Mouse (Mus musculus) heart, adult 2 months (tissue): ENCODE data around the gene Map2k6. TPM values are rescaled to one million over a fixed set of nuclear protein-coding genes. Genes with fewer than 3 reads are reported as not detected.

ENCODE experiments used
- DNase-seq, 2 experiments: peaks; one replicate each; pipeline ENCODE4 v3.0.0; 2021
- H3K27ac ChIP-seq: fragments of 200-600 bp; 2 replicates; pipeline ENCODE4 v1.8.1; 2022
- H3K27me3 ChIP-seq: fragments of 200-500 bp; 2 replicates; pipeline ENCODE4 v1.6.1; 2012; ENCODE audit warnings: mild to moderate bottlenecking, low read length, inconsistent platforms, mixed read lengths; ENCODE audit not compliant: control insufficient read depth, insufficient read depth
- H3K36me3 ChIP-seq: fragments of 200-500 bp; 2 replicates; pipeline ENCODE4 v1.6.1; 2012; ENCODE audit warnings: low read length, inconsistent platforms; ENCODE audit not compliant: control insufficient read depth, insufficient read depth
- H3K4me1 ChIP-seq: fragments of 200-500 bp; 2 replicates; pipeline ENCODE4 v1.6.1; 2011; ENCODE audit warnings: low read length; ENCODE audit not compliant: control insufficient read depth, insufficient read depth
- H3K4me3 ChIP-seq: fragments of 200-600 bp; 2 replicates; pipeline ENCODE4 v1.8.1; 2022
- H3K79me2 ChIP-seq: fragments of 200-500 bp; replicated peaks from 2 replicates; pipeline ENCODE4 v1.6.1; 2012; ENCODE audit warnings: mild to moderate bottlenecking, inconsistent platforms, low read length, moderate library complexity, mixed read lengths; ENCODE audit not compliant: control insufficient read depth, insufficient read depth
- H3K9ac ChIP-seq: fragments of 200-500 bp; 2 replicates; pipeline ENCODE4 v1.6.1; 2012; ENCODE audit warnings: low read depth, mild to moderate bottlenecking, control low read depth, inconsistent platforms, low read length, mixed read lengths
- CTCF ChIP-seq: fragments of 200-600 bp; IDR thresholded peaks from 2 replicates; pipeline ENCODE4 v1.8.1; 2022; ENCODE audit warnings: antibody characterized with exemption, mild to moderate bottlenecking, moderate library complexity
- EP300 ChIP-seq: fragments of 200-500 bp; IDR thresholded peaks from 2 replicates; pipeline ENCODE4 v1.6.1; 2011; ENCODE audit warnings: low read depth, low read length, control low read depth; ENCODE audit not compliant: insufficient read depth
- POLR2A ChIP-seq: fragments of 200-500 bp; IDR thresholded peaks from 2 replicates; pipeline ENCODE4 v1.6.1; 2011; ENCODE audit warnings: mild to moderate bottlenecking, low read depth, low read length, control low read depth; ENCODE audit not compliant: insufficient read depth
- WGBS: fragments of 180-500 bp; shearing (Covaris S2); methylation state at CpG from one replicate; pipeline ENCODE4 v1.1.7; 2018; 5-methylcytosine and 5-hydroxymethylcytosine counted together
- intact Hi-C: fragments of 180-260 bp; cut with DNase I; formaldehyde crosslinking; loops from one replicate; pipeline ENCODE4 v1.15.1; 2025
- polyA plus RNA-seq: library from polyadenylated mRNA; depleted of rRNA; stranded (reverse); fragments of >200 nt; gene quantifications from 2 replicates; pipeline ENCODE4 v1.2.3, GENCODE M21; 2012
- total RNA-seq, 2 experiments: library from RNA; stranded (reverse); gene quantifications; 2 replicates each; pipeline ENCODE4 v1.2.3; 2021

The Map2k6 gene
- total and polyA plus RNA-seq, 3 experiments, result 3.8 to 4.1 (median 3.8) TPM

DNA sequence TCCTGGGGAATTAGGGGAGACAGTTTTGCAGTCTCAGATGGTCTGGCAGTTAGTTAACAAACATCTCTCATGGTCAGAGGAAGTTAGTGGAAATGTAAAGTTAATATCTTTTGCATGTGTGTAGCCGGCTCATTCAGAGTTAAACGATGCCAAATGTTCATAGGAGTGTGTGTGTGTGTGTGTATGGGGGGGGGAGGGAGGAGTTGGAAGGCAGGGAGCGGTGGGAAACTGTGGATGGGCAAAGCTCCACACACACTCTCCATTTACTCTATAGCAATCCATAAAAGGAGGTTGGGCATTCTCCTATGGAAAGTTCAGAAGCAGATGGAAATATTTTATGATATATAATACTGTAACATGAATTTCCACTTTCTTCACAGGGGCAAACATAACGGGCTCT is 135.9 kb downstream of the Map2k6 start:
- H3K27me3 ChIP-seq, result no peaks in the 10 kb centered on the region
- no peak overlapping the region for H3K27ac ChIP-seq
- 42% methylated on average over 4 of the region's 4 CpGs for WGBS
- intact Hi-C loops, result loop anchor here (5.0 kb wide), 2 partner anchors 912 to 987 kb away; no protein-coding TSS in a partner anchor
- H3K4me1 ChIP-seq, result peaks cover 4% of the 10 kb centered on the region
- H3K36me3 ChIP-seq, result no peaks in the 10 kb centered on the region
- H3K79me2 ChIP-seq, result no peaks in the 10 kb centered on the region
- no peak for TF ChIP-seq EP300
- no peak overlapping the region for H3K9ac ChIP-seq
- DNase-seq, result no peak
- H3K4me3 ChIP-seq, result no peak overlapping the region

DNA sequence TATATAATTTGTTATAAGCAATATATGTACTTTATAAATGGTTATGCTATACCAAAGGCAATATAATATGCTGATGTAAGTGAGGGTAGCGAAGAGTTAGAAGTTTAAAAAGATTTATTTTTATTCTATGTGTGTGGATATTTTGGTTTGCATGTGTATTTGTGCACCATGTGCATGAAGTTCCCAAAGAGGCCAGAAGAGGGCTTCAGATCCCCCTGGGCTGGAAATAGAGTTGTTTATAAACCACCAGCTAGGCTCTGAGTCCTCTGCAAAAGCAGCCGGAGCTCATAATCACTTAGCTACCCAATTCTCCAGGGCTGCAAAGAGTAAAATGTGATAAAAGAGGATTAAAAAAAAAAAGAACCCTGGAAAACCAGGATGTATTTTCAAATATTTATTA is 137.6 kb downstream of the Map2k6 start:
- Histone ChIP-seq H3K9ac (no peak overlapping the region), H3K4me1 (peaks cover 4% of the 10 kb centered on the region), H3K36me3 (no peaks in the 10 kb centered on the region), H3K27me3 (no peaks in the 10 kb centered on the region), H3K4me3 (no peak overlapping the region), H3K27ac (no peak overlapping the region), H3K79me2 (no peaks in the 10 kb centered on the region)
- peak; percentile 32 for TF ChIP-seq CTCF
- no peak for TF ChIP-seq POLR2A
- TF ChIP-seq EP300, result no peak
- no peak for DNase-seq
- WGBS, result 97% methylated on average over 2 of the region's 2 CpGs
- intact Hi-C loops, result loop anchor here (2.0 to 5.0 kb wide), 3 partner anchors 528 to 986 kb away; no protein-coding TSS in a partner anchor

DNA sequence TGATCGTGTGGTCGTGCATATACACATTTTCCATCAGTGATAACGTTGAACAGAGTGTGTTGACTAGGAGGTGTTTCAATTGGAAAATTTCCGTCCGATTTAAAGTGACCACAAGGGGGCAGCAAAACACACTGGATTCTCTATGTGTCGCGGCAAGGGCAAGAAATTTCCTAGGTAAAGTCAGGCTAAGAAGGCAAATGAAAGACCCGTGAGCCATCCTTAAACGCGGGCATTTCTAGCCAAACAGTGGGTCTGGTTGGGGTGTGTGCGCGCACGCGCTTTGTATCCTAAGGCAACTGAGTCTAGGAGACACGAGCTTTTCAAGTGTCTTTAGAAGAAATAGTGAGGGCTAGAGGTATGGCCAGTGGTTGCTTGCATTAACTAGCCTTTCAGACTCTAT is 138.7 kb downstream of the Map2k6 start:
- H3K4me1 ChIP-seq, result peaks cover 4% of the 10 kb centered on the region
- TF ChIP-seq CTCF, result peak; percentile 88
- 0 out of 2 replicates have a peak, but pooled peaks have one; percentile 15 for TF ChIP-seq EP300
- no peak for TF ChIP-seq POLR2A
- intact Hi-C loops, result loop anchor here (1.0 to 5.0 kb wide), 5 partner anchors 35 to 985 kb away; no protein-coding TSS in a partner anchor
- no peak overlapping the region for H3K27ac ChIP-seq
- H3K79me2 ChIP-seq, result no peaks in the 10 kb centered on the region
- H3K36me3 ChIP-seq, result no peaks in the 10 kb centered on the region
- DNase-seq, result peak; percentile 62 to 66
- H3K27me3 ChIP-seq, result no peaks in the 10 kb centered on the region
- WGBS, result 5% methylated on average over 15 of the region's 15 CpGs
- 0 out of 2 replicates have a peak overlapping the region, but pooled peaks have one; percentile 62 for H3K9ac ChIP-seq
- peak overlapping the region; percentile 30; the same call in 1 of the 2 replicates for H3K4me3 ChIP-seq

DNA sequence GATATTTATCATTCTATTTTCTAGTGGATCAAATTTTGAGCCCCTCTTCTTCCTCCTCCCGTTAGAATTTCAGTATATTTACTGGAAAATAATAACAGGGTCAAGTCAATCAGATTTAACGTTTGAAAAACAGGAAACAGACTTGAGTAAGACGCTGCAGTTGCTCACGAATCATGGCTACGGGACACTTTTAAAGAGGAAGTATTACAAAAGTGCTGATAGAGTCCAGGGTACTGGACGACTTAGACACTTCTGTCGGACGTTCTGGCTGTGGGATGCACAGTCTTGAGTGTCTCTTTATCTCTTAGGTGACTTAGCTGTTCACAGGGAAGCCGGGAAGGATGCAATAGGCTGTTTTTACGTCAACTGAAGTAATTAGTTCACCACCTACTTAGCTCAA is 139.3 kb downstream of the Map2k6 start:
- Histone ChIP-seq H3K9ac (no peak overlapping the region), H3K4me1 (peaks cover 4% of the 10 kb centered on the region), H3K4me3 (peak overlapping the region; percentile 30; the same call in 1 of the 2 replicates), H3K36me3 (no peaks in the 10 kb centered on the region), H3K27me3 (no peaks in the 10 kb centered on the region), H3K79me2 (no peaks in the 10 kb centered on the region), H3K27ac (no peak overlapping the region)
- intact Hi-C loops, result loop anchor here (2.0 to 5.0 kb wide), 3 partner anchors 35 to 984 kb away; no protein-coding TSS in a partner anchor
- no peak for TF ChIP-seq CTCF
- no peak for TF ChIP-seq EP300
- no peak for TF ChIP-seq POLR2A
- WGBS, result 32% methylated on average over 10 of the region's 10 CpGs
- no peak for DNase-seq

GRCm38 (mm10) chr11:110541933-110542332 is 143.0 kb downstream of the Map2k6 start:
- 57% methylated on average over 4 of the region's 4 CpGs for WGBS
- TF ChIP-seq EP300 (no peak), CTCF (no peak), POLR2A (no peak)
- H3K27me3 ChIP-seq, result no peaks in the 10 kb centered on the region
- no peak overlapping the region for H3K9ac ChIP-seq
- DNase-seq, result no peak
- H3K4me3 ChIP-seq, result no peak overlapping the region
- no peaks in the 10 kb centered on the region for H3K36me3 ChIP-seq
- H3K79me2 ChIP-seq, result no peaks in the 10 kb centered on the region
- peaks cover 6% of the 10 kb centered on the region for H3K4me1 ChIP-seq
- intact Hi-C loops, result no loop called here
- H3K27ac ChIP-seq, result no peak overlapping the region

GRCm38 (mm10) chr11:110544419-110545210 is 145.7 kb downstream of the Map2k6 start:
- peak in 1 of 2 experiments; percentile 15 for DNase-seq
- no peak overlapping the region for H3K9ac ChIP-seq

More at GRCm38 (mm10) chr11:110544419-110545210, 145.7 kb downstream of the Map2k6 start:
- H3K4me1 ChIP-seq, result peaks cover 2% of the 10 kb centered on the region; the same call in 1 of the 2 replicates
- no peaks in the 10 kb centered on the region for H3K79me2 ChIP-seq
- H3K4me3 ChIP-seq, result no peak overlapping the region
- no peaks in the 10 kb centered on the region for H3K36me3 ChIP-seq
- 53% methylated on average over 11 of the region's 11 CpGs for WGBS
- intact Hi-C loops, result no loop called here
- no peaks in the 10 kb centered on the region for H3K27me3 ChIP-seq
- no peak overlapping the region for H3K27ac ChIP-seq
- TF ChIP-seq EP300 (no peak), POLR2A (no peak), CTCF (no peak)
